Mouse (Mus musculus): Measurements from ENCODE around the gene Gnpda2. TPM values are rescaled to one million over a fixed set of nuclear protein-coding genes. Genes with fewer than 3 reads are reported as not detected.

Gnpda2 gene
- polyA plus RNA-seq (2012; ENCODE audit: low replicate concordance) = 0.15 and 0.63 TPM in 2 replicates

GRCm38 (mm10) chr5:69591640-69592461 is at the start of gene Gnpda2:
Gene Gnpda2, minus strand, starts transcription at chr5:69592340.

GRCm38 (mm10) chr5:69556628-69557403 is 35.3 kb downstream of the Gnpda2 start, which contains the start of gene Guf1:
Gene Guf1, plus strand, starts transcription at chr5:69556923.

GRCm38 (mm10) chr5:69542489-69542888 is 49.7 kb downstream of the Gnpda2 start, which contains the start of gene Yipf7:
Gene Yipf7, minus strand, starts transcription at chr5:69542648.

Other genes starting within 250 kb of the Gnpda2 start
- not detected in 2 replicates for gene Yipf7, start 49.7 kb downstream of the Gnpda2 start, polyA plus RNA-seq (2012; ENCODE audit: low replicate concordance)
- gene Guf1, start 35.4 kb downstream of the Gnpda2 start, polyA plus RNA-seq (2012; ENCODE audit: low replicate concordance) = 4.5 and 5.3 TPM in 2 replicates